Mouse (Mus musculus): ENCODE measurements around the gene Tbck.

GRCm38 (mm10) chr3:132800196-132800595, 116.3 kb downstream of the Tbck start:
- TF ChIP-seq CTCF (conservative IDR thresholded peaks at IDR 0.05; ENCODE audit: insufficient read depth, insufficient read length, low read depth, low read length) (no peak), POLR2A (IDR thresholded peaks at IDR 0.05; ENCODE audit: low read depth, low read length) (no peak)

All from kidney, adult 2 months (tissue).